Comparison of ENCODE assay signal across 7 mouse cellular contexts in the genomic region with DNA sequence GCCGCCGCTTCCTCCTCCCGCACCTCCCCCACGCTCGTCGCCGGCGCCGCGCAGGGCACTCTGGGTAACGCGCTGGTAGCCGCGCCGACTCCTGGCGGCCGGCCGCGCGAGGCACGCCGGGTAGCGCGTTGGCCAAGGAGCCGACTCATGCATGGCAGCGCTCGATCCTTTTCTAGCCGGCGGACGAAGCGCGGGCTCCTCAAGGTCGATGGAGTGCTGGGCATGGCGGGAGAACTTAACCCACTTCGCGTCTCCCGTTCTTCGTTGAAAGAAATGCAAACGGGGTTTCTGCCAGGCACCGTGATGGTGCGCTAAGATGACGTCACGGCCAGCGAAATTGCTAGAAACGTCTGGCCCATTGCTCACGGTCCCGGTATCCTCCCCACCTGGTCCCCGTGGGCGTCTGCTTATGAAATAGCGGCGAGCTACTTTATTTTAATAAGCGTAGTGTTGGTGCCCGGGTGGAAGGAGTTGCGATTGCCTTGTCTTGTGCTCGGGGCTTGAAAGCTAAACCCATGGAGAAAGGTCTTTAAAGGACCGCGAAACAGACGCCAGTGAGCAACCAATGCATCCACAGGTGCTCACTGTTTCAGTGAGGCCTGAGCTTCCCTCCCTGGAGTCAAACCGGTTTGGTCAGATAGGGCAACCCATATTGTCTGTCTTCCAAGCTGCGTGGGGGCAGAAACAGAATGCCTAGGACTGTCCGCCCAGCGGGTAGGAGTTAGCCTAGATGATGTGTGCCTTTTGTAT. TPM values are rescaled to one million over a fixed set of nuclear protein-coding genes. Genes with fewer than 3 reads are reported as not detected.
DNase-seq lines count a peak whose midpoint lies in the region; ATAC-seq lines count a peak whose summit lies in the region.

Gene Ubqln1, minus strand, starts transcription at position 62 of the 750 bp plus-strand sequence.

- H3K9me3 ChIP-seq in embryonic facial prominence, embryonic 12.5 days: no peaks in the 10 kb centered on the region
- no peaks in the 10 kb centered on the region for H3K9me3 ChIP-seq in limb, embryonic 11.5 days (ENCODE audit: control insufficient read depth, low read length)
- no peaks in the 10 kb centered on the region for H3K9me3 ChIP-seq in midbrain, embryonic 14.5 days (ENCODE audit: control insufficient read depth, low read length)

- H3K9ac ChIP-seq in embryonic facial prominence, embryonic 12.5 days: peak within 1 kb of the TSS; percentile 98
- H3K9ac ChIP-seq in limb, embryonic 11.5 days (ENCODE audit: low read length): peak within 1 kb of the TSS; percentile 96
- peak within 1 kb of the TSS; percentile 90 for H3K9ac ChIP-seq in midbrain, embryonic 14.5 days (replicated peaks; ENCODE audit: low read length)

- peak; percentile 91 for DNase-seq in adrenal gland, postnatal 25 days
- peak; percentile 99 for DNase-seq in heart, adult 11 months
- peak; percentile 94 for DNase-seq in kidney, adult 18-20 months
- peak; percentile 90 for DNase-seq in limb, embryonic 11.5 days (ENCODE audit: low spot score)
- peak; percentile 95 for DNase-seq in midbrain, embryonic 14.5 days
- peak; percentile 83 to 91 for DNase-seq in spleen, adult 18-20 months

- H3K4me2 ChIP-seq in embryonic facial prominence, embryonic 12.5 days (replicated peaks): peak within 1 kb of the TSS; percentile 75
- peak within 1 kb of the TSS; percentile 81 for H3K4me2 ChIP-seq in limb, embryonic 11.5 days (ENCODE audit: low read depth, severe bottlenecking)
- peak within 1 kb of the TSS; percentile 83 for H3K4me2 ChIP-seq in midbrain, embryonic 14.5 days (ENCODE audit: low read length)

- peak; percentile 85 for ATAC-seq in embryonic facial prominence, embryonic 12.5 days (ENCODE audit: insufficient number of reproducible peaks, insufficient read depth, low FRiP score, low TSS enrichment)
- peak; percentile 88 for ATAC-seq in limb, embryonic 11.5 days (ENCODE audit: insufficient number of reproducible peaks, low FRiP score, low TSS enrichment, low read depth)
- peak; percentile 94 for ATAC-seq in midbrain, embryonic 14.5 days (ENCODE audit: low FRiP score, low TSS enrichment)

- no peaks in the 10 kb centered on the region for H3K36me3 ChIP-seq in embryonic facial prominence, embryonic 12.5 days
- no peaks in the 10 kb centered on the region for H3K36me3 ChIP-seq in limb, embryonic 11.5 days (ENCODE audit: control insufficient read depth, insufficient read depth, low read length)
- no peaks in the 10 kb centered on the region for H3K36me3 ChIP-seq in midbrain, embryonic 14.5 days (ENCODE audit: control insufficient read depth, insufficient read depth, low read length)

- peak within 1 kb of the TSS; percentile 84 for H3K27ac ChIP-seq in embryonic facial prominence, embryonic 12.5 days
- H3K27ac ChIP-seq in limb, embryonic 11.5 days (replicated peaks; ENCODE audit: low read depth, low read length): peak within 1 kb of the TSS; percentile 2; the same call in 1 of the 2 replicates
- peak within 1 kb of the TSS; percentile 93 for H3K27ac ChIP-seq in midbrain, embryonic 14.5 days (replicated peaks; ENCODE audit: low read depth, low read length)

- H3K4me3 ChIP-seq in embryonic facial prominence, embryonic 12.5 days: peak within 1 kb of the TSS; percentile 90
- peak within 1 kb of the TSS; percentile 99 for H3K4me3 ChIP-seq in limb, embryonic 11.5 days (ENCODE audit: low read depth, low read length)
- peak within 1 kb of the TSS; percentile 100 for H3K4me3 ChIP-seq in midbrain, embryonic 14.5 days (replicated peaks; ENCODE audit: low read depth, low read length)

- peaks cover 22% of the 10 kb centered on the region for H3K4me1 ChIP-seq in embryonic facial prominence, embryonic 12.5 days
- peaks cover 9% of the 10 kb centered on the region; the same call in 1 of the 2 replicates for H3K4me1 ChIP-seq in limb, embryonic 11.5 days (ENCODE audit: control insufficient read depth, insufficient read depth, low read length)
- H3K4me1 ChIP-seq in midbrain, embryonic 14.5 days (ENCODE audit: control insufficient read depth, insufficient read depth, low read length): peaks cover 25% of the 10 kb centered on the region

- H3K27me3 ChIP-seq in embryonic facial prominence, embryonic 12.5 days: no peaks in the 10 kb centered on the region
- no peaks in the 10 kb centered on the region for H3K27me3 ChIP-seq in limb, embryonic 11.5 days (ENCODE audit: control insufficient read depth, insufficient read depth, low read length)
- H3K27me3 ChIP-seq in midbrain, embryonic 14.5 days (ENCODE audit: control insufficient read depth, insufficient read depth, low read length): no peaks in the 10 kb centered on the region

- 3% methylated on average over 62 of the region's 62 CpGs for WGBS in embryonic facial prominence, embryonic 12.5 days
- 2% methylated on average over 62 of the region's 62 CpGs for WGBS in limb, embryonic 11.5 days
- WGBS in midbrain, embryonic 14.5 days: 3% methylated on average over 60 of the region's 62 CpGs

RNA-seq across cellular contexts. Expression of gene Ubqln1, which starts in this region (rescaled TPM):
- total RNA-seq in adrenal gland, postnatal 25 days (2021): 118 and 136 TPM in 2 replicates
- 129 and 132 TPM in 2 replicates for polyA plus RNA-seq in embryonic facial prominence, embryonic 12.5 days (2016; fragmentation: Nextera tagmentation; extraction: Ambion mirVana)
- 136 and 160 TPM in 2 replicates for polyA plus RNA-seq in limb, embryonic 11.5 days (2014; fragmentation: Nextera tagmentation; extraction: Ambion mirVana)
- polyA plus RNA-seq in midbrain, embryonic 14.5 days (2014; fragmentation: Nextera tagmentation; extraction: Ambion mirVana): 100 and 112 TPM in 2 replicates

Comparison
In these comparisons a context has a peak if more than half of its experiments do, and no peak if none do; other contexts are left out.
1. Peak in every context shown above with its lines: DNase-seq, ATAC-seq, H3K4me3 ChIP-seq and H3K27ac ChIP-seq.
2. H3K27ac ChIP-seq: peak in every context shown above with its lines; median percentile 93 in midbrain, embryonic 14.5 days; 84 in embryonic facial prominence, embryonic 12.5 days; 2 in limb, embryonic 11.5 days.